Mouse (Mus musculus) cortical plate, adult 2 months (tissue): ENCODE measurements around the gene Nradd. TPM values are rescaled to one million over a fixed set of nuclear protein-coding genes. Genes with fewer than 3 reads are reported as not detected.

Source experiments
- H3K27ac ChIP-seq: fragments of 200-500 bp; 2 replicates; pipeline ENCODE4 v1.5.1; 2012; ENCODE audit warnings: low read length, control low read depth, inconsistent platforms; ENCODE audit not compliant: insufficient read depth
- H3K4me1 ChIP-seq: fragments of 200-500 bp; 2 replicates; pipeline ENCODE4 v1.6.1; 2011; ENCODE audit warnings: low read length; ENCODE audit not compliant: control insufficient read depth, insufficient read depth
- H3K4me3 ChIP-seq: fragments of 200-500 bp; 2 replicates; pipeline ENCODE4 v1.5.1; 2011; ENCODE audit warnings: mild to moderate bottlenecking, low read length, control low read depth; ENCODE audit not compliant: insufficient read depth
- CTCF ChIP-seq: fragments of 200-500 bp; IDR thresholded peaks from 2 replicates; pipeline ENCODE4 v1.5.1; 2011; ENCODE audit warnings: mild to moderate bottlenecking, control low read depth, low read length; ENCODE audit not compliant: insufficient read depth; ENCODE audit errors: extremely low read depth
- POLR2A ChIP-seq: fragments of 200-500 bp; IDR thresholded peaks from 2 replicates; pipeline ENCODE4 v1.6.1; 2011; ENCODE audit warnings: mild to moderate bottlenecking, low read length, control low read depth; ENCODE audit not compliant: insufficient read depth; ENCODE audit errors: extremely low read depth
- polyA plus RNA-seq: library from polyadenylated mRNA; depleted of rRNA; stranded (reverse); fragments of >200 nt; gene quantifications from 2 replicates; pipeline ENCODE4 v1.2.3, GENCODE M21; 2012

Nradd gene
- polyA plus RNA-seq, 1 experiment: 3.7 TPM

- Histone ChIP-seq H3K4me1 (no peaks in the 10 kb centered on the region), H3K4me3 (no peak overlapping the region), H3K27ac (no peak overlapping the region)
- TF ChIP-seq POLR2A: no peak
- TF ChIP-seq CTCF: no peak
Measured at GRCm38 (mm10) chr9:110633882-110634281, 9.6 kb upstream of the Nradd start.

GRCm38 (mm10) chr9:110632671-110633070, 8.4 kb upstream of the Nradd start:
- TF ChIP-seq CTCF (no peak), POLR2A (no peak)
- Histone ChIP-seq H3K27ac (no peak overlapping the region), H3K4me1 (no peaks in the 10 kb centered on the region), H3K4me3 (no peak overlapping the region)

- no peak for TF ChIP-seq POLR2A
- TF ChIP-seq CTCF: no peak
- H3K4me3 ChIP-seq: no peak overlapping the region
Measured at GRCm38 (mm10) chr9:110631651-110632275, 7.5 kb upstream of the Nradd start.

GRCm38 (mm10) chr9:110631191-110631590, 6.9 kb upstream of the Nradd start:
- Histone ChIP-seq H3K4me3 (no peak overlapping the region), H3K27ac (no peak overlapping the region), H3K4me1 (no peaks in the 10 kb centered on the region)
- TF ChIP-seq POLR2A: no peak
- peak; percentile 42 for TF ChIP-seq CTCF

More at GRCm38 (mm10) chr9:110631651-110632275, 7.5 kb upstream of the Nradd start:
- Histone ChIP-seq H3K27ac (no peak overlapping the region), H3K4me1 (no peaks in the 10 kb centered on the region)

GRCm38 (mm10) chr9:110630171-110630570, 5.9 kb upstream of the Nradd start:
- Histone ChIP-seq H3K27ac (no peak overlapping the region), H3K4me1 (no peaks in the 10 kb centered on the region), H3K4me3 (no peak overlapping the region)
- TF ChIP-seq POLR2A: no peak
- TF ChIP-seq CTCF: no peak

- Histone ChIP-seq H3K27ac (no peak overlapping the region; the same call in 1 of the 2 replicates), H3K4me3 (peak overlapping the region; percentile 40), H3K4me1 (no peaks in the 10 kb centered on the region)
- TF ChIP-seq CTCF: no peak
Measured at GRCm38 (mm10) chr9:110625350-110625908, 1.2 kb upstream of the Nradd start.

- no peak overlapping the region for H3K27ac ChIP-seq
- H3K4me3 ChIP-seq: 0 out of 2 replicates have a peak overlapping the region, but pooled peaks have one; percentile 40
- TF ChIP-seq CTCF (no peak), POLR2A (no peak)
Measured at GRCm38 (mm10) chr9:110623416-110624195, 646 bp downstream of the Nradd start.

GRCm38 (mm10) chr9:110622621-110623219, 1.5 kb downstream of the Nradd start:
- Histone ChIP-seq H3K4me3 (no peak overlapping the region), H3K4me1 (no peaks in the 10 kb centered on the region), H3K27ac (no peak overlapping the region)
- TF ChIP-seq CTCF (no peak), POLR2A (no peak)

More at GRCm38 (mm10) chr9:110623416-110624195, 646 bp downstream of the Nradd start:
- H3K4me1 ChIP-seq: no peaks in the 10 kb centered on the region

- no peak for TF ChIP-seq POLR2A
- Histone ChIP-seq H3K4me3 (no peak overlapping the region), H3K27ac (no peak overlapping the region), H3K4me1 (no peaks in the 10 kb centered on the region)
Measured at GRCm38 (mm10) chr9:110620685-110621084, 3.6 kb downstream of the Nradd start.
